Mouse (Mus musculus) lung, postnatal 14 days (tissue): ENCODE measurements around the gene Copb1.

Source experiments
- DNase-seq: peaks from one replicate; pipeline ENCODE4 v3.0.0; 2021

The Copb1 gene

DNA sequence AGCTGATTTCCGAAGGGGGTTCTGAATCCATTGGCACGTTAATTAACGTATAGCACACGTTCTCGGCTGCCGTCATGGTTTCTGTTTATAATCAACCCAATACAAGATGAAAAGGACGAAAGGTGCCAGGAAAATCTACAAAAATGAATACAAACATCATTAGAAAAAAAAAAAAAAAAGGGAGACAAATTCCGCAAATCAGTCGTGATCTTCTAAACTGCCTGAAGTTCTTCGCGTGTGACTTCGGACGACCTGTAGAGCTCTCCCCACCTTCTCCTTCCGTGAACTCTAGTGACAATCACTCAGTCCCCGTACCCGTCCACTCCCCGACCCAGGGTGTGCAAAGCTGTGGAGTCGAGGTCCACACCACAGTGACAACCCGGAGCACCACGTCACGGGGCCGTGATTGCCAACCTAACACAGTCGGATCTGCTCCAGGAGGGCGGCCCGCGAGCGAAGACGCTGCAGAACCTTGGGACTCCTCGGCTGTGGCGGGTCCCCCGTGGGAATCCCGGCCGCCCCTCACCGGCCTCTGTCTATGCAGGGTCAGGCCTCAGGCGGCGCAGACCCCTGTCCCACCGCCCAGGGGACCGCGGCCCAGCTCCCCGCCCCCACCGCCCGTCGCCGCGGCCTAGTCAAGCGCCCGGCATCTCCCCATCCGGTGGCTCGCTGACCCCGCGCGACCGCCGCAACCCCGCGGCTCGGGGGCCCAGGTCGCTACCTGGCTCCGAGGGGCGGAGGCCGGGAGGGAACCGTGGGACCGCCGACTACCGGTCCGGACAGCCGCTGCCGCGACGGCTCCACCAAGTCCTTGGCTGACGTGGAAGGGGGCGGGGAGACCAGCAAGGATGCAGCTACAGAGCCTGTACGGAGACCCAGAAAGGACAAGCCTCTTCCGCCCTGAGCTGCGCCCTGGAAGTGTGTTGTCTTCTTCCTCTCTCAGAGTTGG is at the start of gene Copb1:
Copb1 (minus strand) TSS at position 827 of the 949 bp plus-strand sequence.
- peak; percentile 93 for DNase-seq

DNA sequence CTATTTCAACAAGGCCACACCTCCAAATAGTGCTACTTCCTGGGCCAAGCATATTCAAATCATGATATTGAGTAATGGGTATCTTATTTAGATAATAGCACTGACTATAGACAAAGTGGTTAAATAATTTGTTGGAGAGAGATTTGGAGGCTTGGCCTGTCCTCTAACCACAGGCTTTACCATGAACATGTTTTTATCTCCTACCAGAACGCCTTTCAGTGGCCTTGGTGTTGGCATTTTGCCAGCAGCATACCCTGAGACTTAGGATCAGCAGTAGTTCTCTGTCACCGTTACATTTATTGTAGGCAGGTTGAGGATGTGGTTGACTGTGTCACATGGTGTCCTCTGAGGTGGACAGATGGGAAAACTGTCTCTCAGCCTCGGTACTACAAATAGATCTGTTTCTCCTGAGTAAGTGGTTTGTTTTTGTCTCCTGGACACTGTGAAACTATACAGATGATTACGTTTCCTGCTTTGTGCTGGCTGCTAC is 46.8 kb upstream of the Copb1 start:
- no peak for DNase-seq

DNA sequence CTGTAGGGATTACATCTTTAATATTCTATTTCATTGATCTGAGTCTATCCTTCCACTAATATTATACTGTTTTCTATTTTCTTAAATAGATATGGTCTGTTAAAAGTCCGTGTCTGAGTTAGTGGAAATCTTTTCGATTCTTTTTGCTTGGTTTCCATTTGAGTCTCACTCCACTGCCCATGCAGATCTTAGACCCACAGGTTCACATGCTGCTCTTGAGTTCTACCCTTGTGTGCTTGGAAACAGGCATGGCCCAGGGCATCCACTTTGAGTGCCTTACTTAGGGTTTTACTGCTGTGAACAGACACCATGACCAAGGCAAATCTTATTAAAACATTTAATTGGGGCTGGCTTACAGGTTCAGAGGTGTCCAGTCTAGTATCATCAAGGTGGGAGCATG is 46.3 kb upstream of the Copb1 start:
- DNase-seq = no peak

DNA sequence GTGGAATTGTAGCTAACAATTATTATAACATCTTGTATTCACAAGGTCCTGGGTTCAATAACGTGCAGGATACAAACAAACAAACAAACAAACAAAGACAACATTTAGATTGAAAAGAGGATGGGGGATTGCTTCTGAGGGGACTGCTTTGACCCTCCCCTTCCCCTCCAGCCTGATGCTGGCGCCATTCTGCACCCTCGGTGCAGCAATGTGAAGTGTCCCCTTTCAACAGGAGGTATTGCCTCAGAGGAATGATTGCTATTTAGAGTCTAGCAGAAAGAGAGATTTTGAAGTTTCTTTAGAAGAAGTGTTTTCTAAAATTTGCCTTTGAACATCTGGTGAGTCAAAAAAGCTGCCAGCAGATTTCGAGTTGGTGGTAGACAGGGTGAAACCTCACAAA is 44.7 kb upstream of the Copb1 start:
- DNase-seq = no peak

DNA sequence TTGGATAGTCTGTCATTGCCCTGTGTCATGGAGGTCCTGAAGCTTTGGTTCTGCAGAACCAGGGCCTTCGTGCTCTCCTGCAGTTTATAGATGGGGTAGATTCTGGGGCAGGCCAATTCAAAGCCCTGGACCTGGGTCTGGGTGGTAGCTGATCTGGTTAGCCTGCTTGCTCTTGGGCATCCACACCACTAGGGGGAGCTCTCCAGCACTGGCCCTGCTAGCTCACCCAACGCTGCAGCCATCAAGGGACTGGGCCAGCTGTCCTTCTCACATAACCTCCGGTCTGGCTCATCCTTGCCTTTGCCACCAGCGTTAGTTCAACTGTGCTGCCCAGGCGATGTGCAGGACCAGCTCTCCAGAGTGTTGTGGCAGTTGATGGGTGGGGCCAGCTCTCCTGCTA is 40.2 kb upstream of the Copb1 start:
- DNase-seq = no peak

GRCm38 (mm10) chr7:114293903-114294302 is 39.4 kb upstream of the Copb1 start:
- no peak for DNase-seq

GRCm38 (mm10) chr7:114292501-114292971 is 38.0 kb upstream of the Copb1 start:
- peak; percentile 88 for DNase-seq

DNA sequence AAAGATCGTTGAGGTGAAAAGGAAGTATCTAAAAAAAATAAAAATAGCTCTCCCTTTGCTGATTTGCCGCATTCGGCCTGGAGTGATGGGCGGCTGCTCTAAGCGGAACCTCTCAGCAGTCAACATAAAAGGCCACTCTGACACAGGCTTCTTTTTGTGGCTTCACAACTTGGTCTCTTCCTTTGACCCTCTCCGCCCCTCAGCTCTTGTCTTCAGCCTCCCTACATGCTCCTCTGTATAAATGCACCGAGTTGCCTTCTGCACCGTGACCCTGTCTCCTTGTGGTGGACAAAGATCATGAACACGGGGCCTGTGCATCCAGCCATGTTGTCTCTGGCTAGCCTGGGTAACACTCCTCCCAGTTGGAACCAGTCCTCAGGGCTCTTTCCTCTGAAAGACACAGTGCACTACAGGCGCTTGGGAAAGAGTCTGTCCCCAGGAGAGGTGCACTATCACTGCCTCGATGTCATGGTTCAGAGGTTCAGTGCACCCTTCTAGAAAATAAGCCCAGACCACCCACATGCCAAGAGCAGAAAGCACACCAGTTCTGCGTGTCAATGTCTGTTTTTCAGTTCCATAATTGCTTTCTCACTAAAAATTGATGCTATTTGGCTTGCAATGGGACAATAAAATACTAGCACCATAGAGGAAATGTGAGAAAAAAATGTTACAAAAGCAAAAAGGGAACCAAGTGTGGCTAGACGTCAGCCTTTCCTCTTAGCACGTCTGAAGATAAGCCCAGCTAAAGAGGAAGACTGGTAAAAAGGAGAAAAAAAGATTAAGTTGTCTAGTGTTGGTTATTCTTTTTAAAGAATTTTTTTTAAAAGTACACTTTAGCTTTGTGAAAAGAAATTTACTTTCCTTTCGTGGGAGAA is 37.2 kb upstream of the Copb1 start:
- DNase-seq = no peak

GRCm38 (mm10) chr7:114290078-114290506 is 35.6 kb upstream of the Copb1 start:
- DNase-seq = no peak

DNA sequence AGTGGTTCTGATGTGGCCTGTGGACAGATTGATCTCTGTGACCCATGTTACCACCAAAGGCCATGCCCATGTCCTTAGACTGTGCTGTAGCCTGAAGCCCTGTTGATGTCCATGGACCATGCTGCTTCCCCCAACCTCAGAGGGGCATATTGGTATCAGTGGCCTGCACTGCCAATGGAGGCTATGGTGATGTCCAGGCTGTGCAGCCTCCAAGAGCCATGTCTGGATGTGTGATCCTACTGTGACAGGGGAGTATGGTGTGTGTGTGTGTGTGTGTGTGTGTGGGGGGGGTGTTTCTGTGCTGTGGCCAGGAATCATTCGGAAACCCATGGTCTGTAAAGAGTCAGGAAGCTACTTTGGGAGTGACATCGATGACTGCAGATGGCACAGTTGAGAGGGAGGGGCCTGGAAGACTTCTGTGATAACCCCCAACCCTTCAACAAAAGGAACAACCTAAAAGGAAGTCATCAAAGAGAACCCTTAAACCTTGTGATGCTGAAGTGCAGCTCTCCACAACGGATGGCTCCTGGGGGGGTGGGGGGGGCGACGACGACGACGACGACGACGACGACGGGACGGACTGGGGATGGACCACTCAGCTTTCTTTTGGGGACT is 29.9 kb upstream of the Copb1 start:
- DNase-seq = no peak

- no peak for DNase-seq
Observed at GRCm38 (mm10) chr7:114283006-114283405, 28.5 kb upstream of the Copb1 start.

GRCm38 (mm10) chr7:114281671-114282070 is 27.2 kb upstream of the Copb1 start:
- DNase-seq = peak; percentile 58

- DNase-seq = peak; percentile 96
Observed at GRCm38 (mm10) chr7:114276005-114276752, 21.7 kb upstream of the Copb1 start, which contains the start of gene Psma1. TSS of gene Psma1 (minus strand) at chr7:114276118.

DNA sequence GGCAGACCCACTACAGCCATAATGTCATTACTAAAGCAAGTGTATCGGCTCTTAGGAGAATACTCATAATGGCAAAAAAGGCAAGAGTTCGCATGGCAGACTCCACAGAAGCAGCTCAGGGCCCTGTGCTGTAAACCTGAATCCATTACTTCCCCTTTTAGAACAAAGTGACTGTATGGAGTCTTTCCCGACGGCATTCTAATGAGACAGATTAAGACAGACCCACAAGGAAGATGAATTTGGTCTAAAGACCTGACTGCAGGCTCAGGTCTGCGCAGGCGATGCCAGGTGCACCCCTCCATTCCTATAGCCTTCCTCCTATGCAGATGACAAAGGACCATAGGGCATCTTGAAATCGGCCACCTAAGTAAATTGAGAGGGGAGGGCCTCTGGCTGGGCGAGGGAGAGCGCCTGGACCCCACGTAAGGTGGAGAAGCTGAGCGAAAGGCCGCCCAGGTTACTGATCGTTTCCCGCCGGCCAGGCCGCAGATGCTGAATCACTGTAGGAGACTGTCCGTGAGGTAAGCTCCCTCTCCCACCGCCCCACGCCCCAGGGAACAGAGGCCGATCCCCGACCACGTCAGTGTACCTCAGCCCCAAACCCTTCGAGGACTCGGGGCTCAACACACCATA is 21.0 kb upstream of the Copb1 start:
- no peak for DNase-seq

DNA sequence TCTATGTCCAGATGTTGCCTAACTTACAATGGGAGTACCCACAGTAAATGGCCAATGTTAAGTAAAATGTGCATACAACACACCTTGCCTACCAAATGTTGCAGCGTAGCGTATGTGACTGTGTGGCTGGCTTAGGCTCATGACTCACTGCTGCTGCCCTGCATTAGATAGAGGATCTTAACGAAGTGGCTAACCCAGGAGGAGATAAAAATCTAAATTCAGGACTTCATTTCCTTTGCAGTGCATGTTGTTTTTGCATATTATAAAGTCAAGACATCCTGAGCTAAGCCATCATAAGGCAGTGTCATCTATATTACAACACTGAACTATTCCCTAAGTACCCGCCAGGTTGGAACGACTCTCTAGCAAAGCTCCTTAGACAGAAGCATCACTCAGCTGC is 13.9 kb upstream of the Copb1 start:
- no peak for DNase-seq

DNA sequence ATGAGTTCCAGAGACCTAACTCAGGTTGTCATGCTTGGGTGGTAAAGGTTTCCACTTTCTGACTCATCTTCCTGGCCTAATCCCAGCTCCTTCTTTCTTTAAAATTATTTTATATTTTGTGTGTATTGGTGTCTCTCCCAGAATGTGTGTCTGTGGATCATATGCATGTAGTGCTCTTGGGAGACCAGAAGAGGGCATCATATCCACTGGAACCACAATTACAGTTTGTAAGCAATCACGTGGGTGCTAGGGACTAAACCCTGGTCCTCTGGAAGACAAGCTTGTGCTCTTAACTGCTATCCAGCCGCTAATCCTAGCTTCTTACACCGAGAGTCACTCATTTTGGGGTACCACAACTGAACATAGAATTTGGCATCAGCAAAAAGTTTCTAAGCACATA is 2.8 kb downstream of the Copb1 start:
- DNase-seq = no peak

- no peak for DNase-seq
Observed at GRCm38 (mm10) chr7:114233980-114234379, 20.5 kb downstream of the Copb1 start.

- DNase-seq = no peak
Observed at GRCm38 (mm10) chr7:114232982-114233381, 21.5 kb downstream of the Copb1 start.

GRCm38 (mm10) chr7:114231857-114232256 is 22.7 kb downstream of the Copb1 start:
- DNase-seq = no peak

DNA sequence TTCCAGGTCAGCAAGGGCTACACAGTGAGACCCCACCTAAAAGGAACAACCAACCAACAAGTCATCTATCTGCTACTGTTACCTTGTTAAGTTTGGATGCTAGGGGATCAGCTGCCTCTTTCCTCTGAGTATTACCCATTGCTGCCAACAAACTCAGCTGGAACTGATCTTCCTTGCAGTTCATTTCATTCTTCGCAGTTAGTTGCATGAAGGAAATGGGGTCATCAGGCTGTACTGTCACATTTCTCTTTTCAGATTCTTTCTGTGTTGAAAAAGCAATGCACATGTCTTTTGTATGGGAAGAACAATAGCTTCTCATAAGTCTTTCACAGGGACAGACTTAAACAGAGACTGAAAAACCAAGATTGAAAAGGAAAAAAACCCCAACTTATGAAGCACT is 28.0 kb downstream of the Copb1 start:
- peak; percentile 33 for DNase-seq

GRCm38 (mm10) chr7:114220433-114220832 is 34.1 kb downstream of the Copb1 start:
- no peak for DNase-seq

DNA sequence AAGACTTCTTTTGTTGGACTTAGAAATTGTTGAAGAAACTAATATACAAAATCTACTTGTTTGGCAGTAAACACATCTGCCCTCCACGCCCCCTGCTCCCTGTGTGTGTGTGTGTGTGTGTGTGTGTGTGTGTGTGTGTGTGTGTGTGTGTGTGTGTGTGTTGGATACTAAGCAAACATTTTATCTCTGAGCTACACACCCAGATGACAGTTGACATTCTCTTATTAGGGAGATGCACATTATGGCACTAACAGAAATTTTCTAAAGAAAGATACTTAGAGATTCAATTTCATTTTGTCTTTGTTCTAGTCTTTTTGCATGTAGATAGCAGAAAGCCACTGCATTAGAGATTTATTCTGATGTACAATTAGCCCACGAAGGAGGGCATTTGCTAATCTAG is 37.6 kb downstream of the Copb1 start:
- DNase-seq = no peak
